Mouse (Mus musculus) spleen, postnatal 10 days (tissue): ENCODE measurements around the gene Unkl.
"Not testable (repeated sequence)": the region's sequence is repeated elsewhere in the genome, so short reads cannot be mapped to it uniquely, and the experiment has no call there.

Experiments
- DNase-seq, 2 experiments: peaks; one replicate each; pipeline ENCODE4 v3.0.0; 2021 to 2022; ENCODE audit warnings: low spot score in 2 of 2

Gene Unkl

GRCm38 (mm10) chr17:25219492-25220295 is 31.5 kb downstream of the Unkl start:
- no peak for DNase-seq

DNA sequence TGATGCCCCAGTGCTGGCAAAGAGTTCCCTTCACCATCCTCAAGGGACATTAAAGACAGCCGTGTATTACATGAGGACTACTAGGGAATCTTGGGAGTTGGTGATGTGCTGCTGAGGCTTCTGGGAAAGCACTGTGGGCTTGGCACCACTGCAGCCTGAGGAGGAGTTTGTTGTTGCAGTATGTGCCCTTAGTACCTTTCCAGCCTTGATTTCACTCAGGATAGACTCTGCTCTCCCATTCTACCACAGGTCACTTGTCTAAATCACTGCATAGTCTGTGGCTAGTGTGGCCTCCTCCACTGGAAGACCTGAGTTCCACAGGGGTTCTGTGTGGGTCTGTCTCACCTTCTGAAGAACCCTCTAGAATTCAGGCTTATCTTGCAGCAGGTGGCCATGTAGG is 32.5 kb downstream of the Unkl start:
- DNase-seq = no peak

DNA sequence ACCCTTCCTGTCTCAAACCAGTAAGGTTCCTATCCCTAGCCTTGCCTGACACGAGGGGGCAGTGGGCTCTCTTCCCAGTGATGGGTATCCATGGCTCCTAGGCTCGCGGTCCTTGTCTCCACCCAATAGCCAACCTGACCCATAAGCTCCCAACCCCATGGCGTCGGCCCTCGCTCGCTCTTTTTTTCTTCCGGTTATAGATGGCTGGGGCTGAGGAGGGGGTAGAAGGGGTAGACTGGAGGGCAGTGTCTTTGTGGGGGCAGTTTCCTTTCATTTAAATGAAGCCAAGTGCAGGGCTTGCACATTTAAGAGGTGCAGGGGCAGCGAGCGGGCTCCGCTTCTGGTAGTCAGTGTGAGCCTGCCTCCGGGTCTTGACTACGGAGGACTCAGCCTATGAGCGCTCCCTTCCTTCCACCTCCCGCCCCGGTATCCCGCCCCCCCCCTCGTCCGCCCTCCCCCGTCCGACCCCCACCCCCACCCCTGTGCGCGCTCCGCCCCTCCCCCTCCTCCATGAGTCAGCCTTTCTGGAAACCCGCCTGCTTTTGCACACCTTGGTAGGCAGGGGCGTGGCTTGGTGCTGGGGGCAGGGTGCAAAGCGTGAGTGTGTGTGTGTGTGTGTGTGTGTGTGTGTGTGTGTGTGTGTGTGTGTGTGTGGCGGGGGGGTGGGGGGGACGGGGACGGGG is 33.8 kb downstream of the Unkl start:
- DNase-seq = peak; percentile 54 to 84

DNA sequence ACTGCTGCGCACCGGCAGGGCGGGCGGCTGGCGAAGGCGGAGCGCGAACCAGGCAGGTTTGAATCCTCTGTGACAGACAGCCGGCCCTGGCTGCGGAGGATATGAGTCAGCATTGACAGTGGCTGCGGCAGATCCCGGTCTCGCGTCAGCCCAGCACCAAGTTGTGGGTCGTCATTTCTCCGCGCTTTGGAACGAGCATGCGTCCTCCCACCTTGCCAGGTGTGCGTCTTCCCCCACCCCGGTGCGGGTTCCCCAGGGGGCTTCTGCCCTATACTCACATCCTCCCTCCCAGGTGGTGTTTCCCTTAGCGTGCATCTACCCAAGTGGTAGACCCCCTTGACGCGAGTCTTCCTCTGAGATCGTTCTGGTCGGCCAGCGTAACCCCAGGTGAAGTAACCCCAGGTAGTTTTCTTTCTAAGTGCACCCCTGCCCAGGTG is 34.3 kb downstream of the Unkl start:
- peak; percentile 46 to 55 for DNase-seq

- DNase-seq = peak; percentile 37 to 52
These were observed 34.9 kb downstream of the Unkl start for GRCm38 (mm10) chr17:25222951-25223601.

GRCm38 (mm10) chr17:25224586-25225222 is 36.5 kb downstream of the Unkl start:
- DNase-seq = peak in 1 of 2 experiments; percentile 30

DNA sequence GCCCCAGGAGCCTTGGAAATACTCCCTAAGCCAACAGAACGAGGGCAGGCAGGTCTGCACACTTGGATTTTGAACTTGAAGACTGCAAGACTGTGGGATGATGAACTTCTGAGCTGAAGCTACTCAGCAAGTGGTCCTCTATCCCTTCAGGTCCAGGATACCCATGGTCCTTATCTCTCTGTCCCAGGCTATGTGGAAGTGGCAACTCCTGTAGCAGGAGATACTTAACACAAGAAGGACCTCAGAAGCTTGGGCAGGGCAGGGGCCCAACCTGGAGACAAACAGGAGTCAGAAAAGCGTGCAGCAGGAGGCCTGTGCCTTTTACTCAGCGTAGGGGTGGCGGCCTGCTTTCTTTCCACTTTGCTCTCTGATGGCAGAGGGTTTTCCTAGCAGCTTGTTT is 37.5 kb downstream of the Unkl start:
- peak in 1 of 2 experiments; percentile 39 for DNase-seq

- no peak for DNase-seq
These were observed 39.8 kb downstream of the Unkl start for GRCm38 (mm10) chr17:25227991-25228390.

DNA sequence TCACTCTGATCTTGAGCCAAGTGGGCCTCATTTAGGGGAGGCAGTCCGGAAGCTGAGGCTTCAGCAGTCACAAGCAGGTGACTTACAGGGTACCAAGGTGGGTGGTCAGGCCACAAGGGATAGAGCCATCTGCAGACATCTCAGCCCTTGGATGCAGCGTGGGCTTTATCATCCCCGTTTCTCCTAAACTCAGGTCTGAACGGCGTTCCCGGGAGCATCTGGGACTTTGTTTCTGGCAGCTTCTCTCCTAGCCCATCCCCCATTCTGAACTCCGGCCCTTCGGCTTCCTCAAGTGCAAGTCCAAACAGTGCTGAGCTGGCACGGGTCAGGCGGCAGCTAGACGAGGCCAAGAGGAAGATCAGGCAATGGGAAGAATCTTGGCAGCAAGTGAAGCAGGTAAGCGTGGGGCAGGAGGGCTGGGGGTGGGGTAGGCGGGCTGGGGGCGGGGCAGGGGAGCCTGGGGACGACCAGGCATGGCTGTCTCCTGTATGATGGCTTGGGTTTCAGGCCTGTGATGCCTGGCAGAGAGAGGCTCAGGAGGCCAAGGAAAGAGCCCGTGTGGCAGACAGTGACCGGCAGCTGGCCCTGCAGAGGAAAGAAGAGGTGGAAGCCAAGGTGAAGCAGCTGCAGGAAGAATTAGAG is 41.9 kb downstream of the Unkl start:
- DNase-seq = not testable (repeated sequence)

GRCm38 (mm10) chr17:25230700-25231099 is 42.5 kb downstream of the Unkl start:
- DNase-seq = no peak

DNA sequence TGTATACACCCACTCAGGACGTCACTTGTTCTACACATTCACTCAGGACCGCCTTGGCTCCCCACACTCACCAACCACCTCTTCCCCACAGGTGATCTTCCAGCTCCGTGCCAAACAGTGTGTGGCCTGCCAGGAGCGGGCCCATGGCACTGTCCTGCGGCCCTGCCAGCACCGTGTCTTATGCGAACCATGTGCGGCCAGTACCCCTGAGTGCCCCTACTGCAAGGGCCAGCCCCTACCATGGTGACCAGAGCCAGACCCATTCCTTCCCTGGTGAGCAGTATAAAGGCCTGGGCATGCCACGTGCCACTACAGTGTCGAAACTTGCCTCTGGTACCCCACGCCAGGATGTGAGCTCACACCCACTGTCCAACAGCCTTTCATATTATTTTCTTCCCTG is 43.4 kb downstream of the Unkl start:
- DNase-seq = not testable (repeated sequence)

GRCm38 (mm10) chr17:25235635-25236034 is 47.4 kb downstream of the Unkl start:
- no peak for DNase-seq

DNA sequence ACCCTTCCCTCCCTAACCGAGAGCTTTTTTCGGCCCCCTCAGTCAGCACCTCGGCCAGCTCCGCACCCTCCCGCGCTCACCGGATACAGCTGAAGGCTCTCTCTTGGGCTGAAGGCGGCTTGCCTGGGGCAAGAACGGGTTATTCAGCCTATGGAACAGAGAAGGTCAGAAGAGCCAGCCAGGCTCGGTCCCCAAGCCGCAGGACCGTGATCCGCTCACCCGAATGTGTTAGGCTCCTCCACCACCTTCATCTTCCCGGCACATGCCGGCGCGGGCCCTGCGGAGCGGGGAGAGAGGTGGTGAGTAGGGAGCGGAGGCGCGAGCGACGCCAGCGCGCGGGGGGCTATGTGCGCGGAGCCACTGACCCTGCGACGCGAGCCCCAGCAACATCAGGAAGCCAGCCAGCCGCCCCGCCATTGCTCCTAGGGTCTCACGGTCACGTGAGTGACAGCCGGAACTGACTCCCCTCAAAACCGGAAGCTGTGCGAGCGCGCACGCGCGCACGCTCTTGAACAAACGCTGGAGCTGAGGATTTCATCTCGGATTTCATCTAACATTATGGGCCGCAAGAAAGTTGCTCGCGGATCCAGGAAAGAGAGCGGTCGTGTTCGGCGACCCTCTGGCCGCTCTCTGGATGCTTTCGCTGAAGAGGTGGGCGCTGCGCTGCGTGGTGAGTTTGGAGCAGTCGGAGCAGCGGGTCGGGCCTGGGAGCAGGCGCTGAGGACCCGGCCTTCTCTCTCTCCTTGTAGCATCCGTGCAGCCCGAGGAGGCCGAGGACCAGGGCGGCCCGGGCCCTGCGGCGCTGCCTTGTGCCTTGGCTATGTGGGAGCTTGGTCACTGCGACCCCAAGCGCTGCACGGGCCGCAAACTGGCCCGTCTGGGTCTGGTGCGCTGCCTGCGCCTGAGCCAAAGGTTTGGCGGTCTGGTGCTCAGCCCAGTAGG is 51.8 kb downstream of the Unkl start, which contains the start of the genes Gnptg and Tsr3:
Gene Gnptg (minus strand): TSS at position 430 of the 942 bp plus-strand sequence.
Gene Tsr3 (plus strand): TSS at position 476 of the 942 bp plus-strand sequence.
- peak; percentile 65 to 86 for DNase-seq

- no peak for DNase-seq
These were observed 55.1 kb downstream of the Unkl start for GRCm38 (mm10) chr17:25243131-25243780.

DNA sequence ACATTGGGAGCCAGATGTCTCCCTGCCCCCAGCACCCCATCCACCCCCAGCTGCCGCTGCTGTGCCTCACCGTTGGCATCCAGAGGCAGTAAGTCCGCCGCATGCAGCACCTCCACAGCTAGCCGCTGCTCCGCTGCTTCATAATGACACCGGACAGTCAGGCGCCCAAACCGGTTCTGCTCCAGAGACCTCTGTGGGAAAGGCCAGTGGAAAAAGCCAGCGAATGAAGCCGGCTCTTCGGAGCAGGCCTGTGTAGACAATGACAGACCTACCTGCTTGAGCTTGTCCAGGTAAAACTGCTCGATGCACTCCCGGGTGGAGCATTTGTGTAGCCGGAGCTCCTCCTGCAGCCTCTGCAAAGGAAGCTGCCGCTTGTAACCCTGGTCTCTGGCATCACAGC is 56.0 kb downstream of the Unkl start:
- DNase-seq = no peak

DNA sequence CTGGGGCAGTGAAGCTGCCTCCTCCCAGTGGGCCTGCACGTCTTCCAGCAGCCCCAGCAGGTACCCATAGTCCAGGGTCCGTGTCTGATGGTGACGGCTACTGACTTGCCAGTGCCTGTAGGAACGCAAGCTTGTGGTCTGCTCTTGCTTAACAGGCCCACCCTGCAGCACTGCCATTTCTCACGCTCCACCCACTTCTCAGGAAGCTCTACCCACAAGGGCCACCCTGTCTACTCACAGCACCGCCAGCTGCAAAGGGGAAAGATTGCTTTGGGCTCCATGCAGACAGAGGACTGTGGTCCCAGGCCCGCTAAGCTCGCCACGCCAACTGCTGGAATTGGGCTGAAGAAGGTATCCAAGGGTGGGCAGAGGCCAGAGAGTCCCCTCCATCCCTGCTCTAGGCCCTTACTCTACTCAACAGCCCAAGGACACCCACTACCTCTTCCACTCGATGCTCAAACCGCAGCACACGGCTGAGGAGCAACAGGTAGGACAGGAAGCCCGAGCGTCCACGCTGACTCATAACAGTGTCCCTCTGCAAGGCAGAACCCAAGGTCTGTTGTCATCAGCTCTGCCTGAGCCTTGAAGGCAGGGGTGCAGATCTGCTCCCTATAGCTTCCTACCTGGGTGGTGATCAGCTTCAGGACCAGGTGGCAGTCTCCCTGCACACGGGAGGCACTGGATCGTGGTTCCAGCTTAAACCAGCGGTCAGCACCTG is 60.0 kb downstream of the Unkl start:
- no peak for DNase-seq

- DNase-seq = no peak
These were observed 62.1 kb downstream of the Unkl start for GRCm38 (mm10) chr17:25250181-25250835.

DNA sequence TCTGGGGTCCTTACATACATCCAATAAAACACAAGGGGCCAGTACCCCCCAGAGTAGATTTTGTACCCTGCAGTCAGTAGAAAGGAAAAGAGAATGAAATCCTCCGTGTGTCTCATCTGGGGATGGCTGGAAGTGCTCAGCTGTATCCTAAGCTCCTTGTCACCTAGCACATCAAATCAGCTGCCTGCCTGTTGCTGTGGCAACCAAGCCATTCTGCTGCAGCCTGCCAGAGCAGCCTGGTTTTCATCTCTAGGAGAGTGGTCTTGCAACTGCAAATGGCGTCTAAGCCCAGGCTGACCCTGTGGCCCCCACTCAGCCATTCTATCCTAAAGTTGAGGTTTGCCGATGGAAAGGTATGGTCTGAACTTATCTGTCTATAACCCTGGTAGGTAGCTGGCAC is 64.4 kb downstream of the Unkl start:
- DNase-seq = no peak

- DNase-seq = no peak
These were observed 65.6 kb downstream of the Unkl start for GRCm38 (mm10) chr17:25253760-25254159.
